Mouse (Mus musculus) heart, embryonic 11.5 days (tissue): ENCODE results near the gene Psmd13. TPM values are rescaled to one million over a fixed set of nuclear protein-coding genes. Genes with fewer than 3 reads are reported as not detected.
A peak's percentile ranks its signal among the peaks of the same experiment; 100 is the strongest.

ENCODE experiments used
- ATAC-seq: fragments of 200-750 bp; cut with Nextera tagmentation; replicated peaks from 2 replicates; pipeline ENCODE4 v1.8.0; 2017; ENCODE audit warnings: moderate library complexity; ENCODE audit not compliant: insufficient number of reproducible peaks, low FRiP score, low TSS enrichment
- H3K27ac ChIP-seq: fragments of 300-500 bp; sonication (generic); 2 replicates; pipeline ENCODE4 v1.5.1; 2014; ENCODE audit warnings: mild to moderate bottlenecking, low read depth, low read length
- H3K27me3 ChIP-seq: fragments of 300-500 bp; sonication (generic); 2 replicates; pipeline ENCODE4 v1.6.1; 2014; ENCODE audit warnings: mild to moderate bottlenecking, low read length, mixed read lengths; ENCODE audit not compliant: control insufficient read depth, insufficient read depth
- H3K36me3 ChIP-seq: fragments of 300-500 bp; sonication (generic); 2 replicates; pipeline ENCODE4 v1.6.1; 2014; ENCODE audit warnings: mild to moderate bottlenecking, low read length, moderate library complexity, mixed read lengths; ENCODE audit not compliant: control insufficient read depth, insufficient read depth
- H3K4me1 ChIP-seq: fragments of 300-500 bp; sonication (generic); 2 replicates; pipeline ENCODE4 v1.6.1; 2014; ENCODE audit warnings: low read length; ENCODE audit not compliant: control insufficient read depth, insufficient read depth
- H3K4me2 ChIP-seq: fragments of 300-500 bp; sonication (generic); 2 replicates; pipeline ENCODE4 v1.6.1; 2014; ENCODE audit warnings: mild to moderate bottlenecking, moderate library complexity
- H3K4me3 ChIP-seq: fragments of 300-500 bp; sonication (generic); 2 replicates; pipeline ENCODE4 v1.5.1; 2014; ENCODE audit warnings: low read depth, low read length
- H3K9ac ChIP-seq: fragments of 300-500 bp; sonication (generic); 2 replicates; pipeline ENCODE4 v1.6.1; 2014; ENCODE audit warnings: mild to moderate bottlenecking, low read depth, low read length, moderate library complexity
- H3K9me3 ChIP-seq: fragments of 300-500 bp; sonication (generic); replicated peaks from 2 replicates; pipeline ENCODE4 v1.6.1; 2016; ENCODE audit warnings: low read length; ENCODE audit not compliant: control insufficient read depth
- WGBS: fragments of 180-500 bp; shearing (Covaris S2); extraction: QIAGEN DNeasy Blood & Tissue Kit; methylation state at CpG from one replicate; pipeline ENCODE4 v1.1.7; 2014; ENCODE audit not compliant: insufficient replicate concordance; 5-methylcytosine and 5-hydroxymethylcytosine counted together
- polyA plus RNA-seq: library from polyadenylated mRNA; unstranded; fragments of >200 nt; fragmentation: Nextera tagmentation; extraction: Ambion mirVana; gene quantifications from 2 replicates; pipeline ENCODE4 v1.2.1, GENCODE M21; 2014

Psmd13 gene
- polyA plus RNA-seq, 1 experiment from 2014 or later, result 139 TPM

- ATAC-seq, result no peak
- Histone ChIP-seq H3K36me3 (peaks cover 17% of the 10 kb centered on the region; the same call in 1 of the 2 replicates), H3K4me1 (peaks cover 16% of the 10 kb centered on the region), H3K9ac (peak overlapping the region; percentile 94; the same call in 1 of the 2 replicates), H3K4me2 (no peak overlapping the region), H3K27ac (no peak overlapping the region), H3K9me3 (no peaks in the 10 kb centered on the region), H3K27me3 (no peaks in the 10 kb centered on the region), H3K4me3 (0 out of 2 replicates have a peak overlapping the region, but pooled peaks have one; percentile 88)
- 91% methylated on average over 18 of the region's 18 CpGs for WGBS
These were observed 27.3 kb upstream of the Psmd13 start for GRCm38 (mm10) chr7:140854483-140854882.

GRCm38 (mm10) chr7:140855181-140855580 is 26.6 kb upstream of the Psmd13 start:
- Histone ChIP-seq H3K27ac (no peak overlapping the region), H3K4me1 (peaks cover 16% of the 10 kb centered on the region), H3K4me3 (peak overlapping the region; percentile 88), H3K9ac (peak overlapping the region; percentile 94), H3K27me3 (no peaks in the 10 kb centered on the region), H3K4me2 (peak overlapping the region; percentile 91), H3K36me3 (peaks cover 18% of the 10 kb centered on the region; the same call in 1 of the 2 replicates), H3K9me3 (no peaks in the 10 kb centered on the region)
- 68% methylated on average over 9 of the region's 9 CpGs for WGBS
- ATAC-seq, result no peak

GRCm38 (mm10) chr7:140855860-140856784 is 25.6 kb upstream of the Psmd13 start, which contains the start of gene Gm45785:
Gene Gm45785, minus strand, starts transcription at chr7:140856331.
- H3K9ac ChIP-seq, result peak within 1 kb of the TSS; percentile 94
- H3K4me3 ChIP-seq, result peak within 1 kb of the TSS; percentile 88
- peak within 1 kb of the TSS; percentile 91 for H3K4me2 ChIP-seq
- no peaks in the 10 kb centered on the region for H3K27me3 ChIP-seq
- H3K9me3 ChIP-seq, result no peaks in the 10 kb centered on the region
- H3K27ac ChIP-seq, result peak within 1 kb of the TSS; percentile 88
- peak; percentile 74 for ATAC-seq
- WGBS, result under 1% methylated on average over 51 of the region's 51 CpGs
- H3K4me1 ChIP-seq, result peaks cover 16% of the 10 kb centered on the region
- H3K36me3 ChIP-seq, result peaks cover 24% of the 10 kb centered on the region; the same call in 1 of the 2 replicates

DNA sequence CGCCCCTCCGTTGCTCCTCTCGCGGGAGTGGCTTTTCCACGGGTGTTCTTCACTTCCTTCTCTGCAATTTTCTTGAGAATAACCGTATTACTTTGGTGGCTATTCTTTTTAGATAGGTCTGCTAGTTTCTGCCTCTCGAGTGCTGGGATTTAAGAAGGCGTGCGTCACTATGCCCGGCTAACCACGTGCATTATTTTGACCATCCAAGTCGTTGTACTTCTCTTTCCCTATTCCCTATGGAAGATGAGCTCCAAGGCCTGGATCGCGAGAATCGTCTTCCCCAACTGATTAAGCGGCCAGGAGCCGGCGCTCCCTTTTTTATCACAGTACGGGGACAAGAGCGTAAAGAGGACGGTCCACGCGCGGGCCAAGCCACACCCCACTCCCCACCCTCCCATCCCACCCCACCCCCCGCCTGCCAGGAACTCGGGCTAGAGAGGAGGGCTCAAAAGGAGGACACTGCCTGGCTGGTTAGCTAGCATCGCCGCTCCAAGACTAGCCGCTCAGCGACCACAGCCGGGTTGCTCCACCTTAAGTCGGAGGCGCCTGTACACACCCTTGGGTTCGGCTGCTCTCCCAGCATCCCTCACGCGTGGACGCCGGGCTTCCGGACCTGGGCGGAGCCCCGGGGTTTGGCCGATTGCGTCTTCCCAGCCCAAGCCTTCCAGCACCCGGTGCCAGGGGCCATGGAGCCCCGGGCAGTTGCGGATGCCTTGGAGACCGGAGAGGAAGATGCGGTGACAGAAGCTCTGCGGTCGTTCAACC is 24.8 kb upstream of the Psmd13 start, which contains the start of gene Ric8a:
Gene Ric8a, plus strand, starts transcription at position 173 of the 765 bp plus-strand sequence.
- Histone ChIP-seq H3K4me1 (peaks cover 16% of the 10 kb centered on the region), H3K36me3 (peaks cover 26% of the 10 kb centered on the region; the same call in 1 of the 2 replicates), H3K4me3 (peak within 1 kb of the TSS; percentile 88), H3K27ac (peak within 1 kb of the TSS; percentile 88), H3K4me2 (peak within 1 kb of the TSS; percentile 91), H3K27me3 (no peaks in the 10 kb centered on the region), H3K9ac (peak within 1 kb of the TSS; percentile 94), H3K9me3 (no peaks in the 10 kb centered on the region)
- under 1% methylated on average over 50 of the region's 50 CpGs for WGBS
- ATAC-seq, result peak; percentile 86

DNA sequence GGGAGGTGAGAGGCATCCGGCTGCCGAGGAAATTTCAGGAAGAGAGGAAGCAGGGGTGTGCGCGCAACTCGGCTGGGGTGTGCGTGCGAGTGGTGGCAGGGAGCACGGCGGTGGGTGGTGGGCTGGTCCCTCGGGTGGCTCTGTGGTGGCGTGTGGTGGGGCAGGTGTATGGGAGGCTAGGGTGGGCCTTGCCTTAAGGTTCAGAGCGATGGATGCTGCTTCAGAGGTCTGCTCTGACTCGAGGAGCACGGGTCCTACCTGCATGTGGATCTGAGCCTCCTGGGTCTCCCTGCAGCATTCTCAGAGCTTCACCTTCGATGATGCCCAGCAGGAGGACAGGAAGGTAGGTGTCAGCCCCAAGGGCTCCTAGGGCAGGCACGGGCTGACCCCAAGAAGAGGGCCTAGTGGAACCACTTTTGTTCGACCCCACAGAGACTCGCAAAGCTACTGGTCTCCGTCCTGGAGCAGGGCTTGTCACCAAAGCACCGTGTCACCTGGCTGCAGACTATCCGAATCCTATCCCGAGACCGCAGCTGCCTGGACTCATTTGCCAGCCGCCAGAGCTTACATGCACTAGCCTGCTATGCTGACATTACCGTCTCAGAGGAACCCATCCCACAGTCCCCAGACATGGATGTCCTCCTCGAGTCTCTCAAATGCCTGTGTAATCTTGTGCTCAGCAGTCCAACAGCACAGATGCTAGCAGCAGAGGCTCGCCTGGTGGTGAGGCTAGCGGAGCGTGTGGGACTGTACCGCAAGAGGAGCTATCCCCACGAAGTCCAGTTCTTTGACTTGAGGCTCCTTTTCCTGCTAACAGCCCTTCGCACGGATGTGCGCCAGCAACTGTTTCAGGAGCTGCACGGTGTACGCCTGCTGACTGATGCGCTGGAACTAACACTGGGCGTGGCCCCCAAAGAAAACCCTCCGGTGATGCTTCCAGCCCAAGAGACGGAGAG is 23.9 kb upstream of the Psmd13 start, which contains the start of gene Bet1l:
Gene Bet1l, minus strand, starts transcription at position 28 of the 956 bp plus-strand sequence.
- ATAC-seq, result peak; percentile 39
- H3K27me3 ChIP-seq, result no peaks in the 10 kb centered on the region
- H3K9ac ChIP-seq, result peak within 1 kb of the TSS; percentile 94
- H3K4me2 ChIP-seq, result peak within 1 kb of the TSS; percentile 91
- peak within 1 kb of the TSS; percentile 88 for H3K4me3 ChIP-seq
- no peaks in the 10 kb centered on the region for H3K9me3 ChIP-seq
- peak within 1 kb of the TSS; percentile 88 for H3K27ac ChIP-seq
- H3K4me1 ChIP-seq, result peaks cover 16% of the 10 kb centered on the region
- peaks cover 21% of the 10 kb centered on the region for H3K36me3 ChIP-seq
- 35% methylated on average over 40 of the region's 40 CpGs for WGBS

DNA sequence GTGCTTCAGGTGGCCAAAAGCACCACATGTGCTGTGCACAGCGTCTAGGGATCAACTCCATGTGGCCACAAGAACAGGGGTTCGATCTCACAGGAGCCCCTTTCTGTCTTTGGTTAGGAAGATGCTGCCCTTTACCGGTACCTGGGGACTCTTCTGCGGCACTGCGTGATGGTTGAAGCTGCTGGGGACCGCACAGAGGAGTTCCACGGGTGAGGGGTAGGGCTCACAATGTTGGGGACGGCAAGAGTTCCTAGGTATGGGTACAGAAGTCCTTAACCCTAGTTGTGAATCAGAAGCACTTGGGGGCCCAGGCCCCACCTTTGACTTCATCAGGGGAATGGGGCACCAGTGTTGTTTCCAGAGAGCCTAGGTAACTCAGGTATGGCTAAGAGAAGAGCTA is 23.0 kb upstream of the Psmd13 start:
- no peak overlapping the region for H3K4me3 ChIP-seq
- ATAC-seq, result no peak
- WGBS, result 95% methylated on average over 8 of the region's 8 CpGs
- peak overlapping the region; percentile 94; the same call in 1 of the 2 replicates for H3K9ac ChIP-seq
- H3K27ac ChIP-seq, result no peak overlapping the region
- no peaks in the 10 kb centered on the region for H3K27me3 ChIP-seq
- peak overlapping the region; percentile 91 for H3K4me2 ChIP-seq
- H3K36me3 ChIP-seq, result peaks cover 22% of the 10 kb centered on the region
- H3K4me1 ChIP-seq, result peaks cover 16% of the 10 kb centered on the region
- no peaks in the 10 kb centered on the region for H3K9me3 ChIP-seq

GRCm38 (mm10) chr7:140859997-140860396 is 21.8 kb upstream of the Psmd13 start:
- no peak for ATAC-seq
- Histone ChIP-seq H3K9ac (no peak overlapping the region), H3K9me3 (no peaks in the 10 kb centered on the region), H3K27me3 (no peaks in the 10 kb centered on the region), H3K4me2 (no peak overlapping the region), H3K4me1 (peaks cover 14% of the 10 kb centered on the region), H3K4me3 (no peak overlapping the region), H3K36me3 (peaks cover 23% of the 10 kb centered on the region), H3K27ac (no peak overlapping the region)
- WGBS, result 78% methylated on average over 6 of the region's 6 CpGs
